Mouse (Mus musculus): Measurements from ENCODE around the gene Srarp. TPM values are rescaled to one million over a fixed set of nuclear protein-coding genes. Genes with fewer than 3 reads are reported as not detected.
A peak's percentile ranks its signal among the peaks of the same experiment; 100 is the strongest.

Srarp gene
- total and polyA plus RNA-seq, 3 experiments = 0.94 to 2.2 (median 1.6) TPM

DNA sequence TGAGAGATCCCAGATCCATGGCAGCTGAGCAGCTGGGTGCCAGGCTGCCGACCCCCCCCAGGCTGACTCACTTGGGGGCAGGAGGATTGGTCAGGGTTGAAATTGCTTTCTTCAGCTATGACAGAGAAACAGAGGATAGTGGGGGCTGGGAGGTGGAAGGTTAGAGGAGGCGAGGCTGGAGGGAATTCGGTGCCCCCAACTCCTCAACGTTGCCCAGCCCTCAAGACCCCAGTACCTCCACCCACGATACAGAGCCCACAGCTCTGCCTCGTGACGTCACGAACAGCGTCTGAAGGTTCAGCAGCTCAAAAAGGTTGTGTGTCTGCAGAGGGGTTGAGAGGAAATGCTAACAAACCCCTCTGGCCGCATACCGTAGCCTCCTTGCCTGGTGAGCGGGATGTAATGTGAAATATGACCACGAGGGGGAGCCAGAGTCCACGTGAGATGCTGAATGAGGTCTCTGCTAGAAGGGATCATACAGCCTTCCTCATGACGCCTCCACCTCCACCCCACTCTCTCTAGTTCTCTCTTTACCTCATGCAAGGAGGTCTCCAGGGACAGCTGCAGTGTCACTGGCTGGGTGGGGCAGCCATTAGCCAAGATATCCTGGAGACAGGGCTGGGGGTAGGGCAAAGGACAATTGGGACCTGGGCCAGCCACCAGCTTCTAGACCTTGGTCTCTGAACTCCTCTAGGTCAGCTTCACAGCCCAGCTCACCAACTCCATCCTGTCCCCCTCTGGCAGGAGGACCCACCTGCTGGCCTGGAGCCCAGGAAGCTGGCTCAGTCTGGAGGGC, 31.2 kb downstream of the Srarp start:
- Histone ChIP-seq H3K79me2 (replicated peaks; ENCODE audit: control insufficient read depth, insufficient read depth, low read length) (no peaks in the 10 kb centered on the region), H3K27ac (no peak overlapping the region), H3K4me3 (no peak overlapping the region), H3K36me3 (ENCODE audit: control insufficient read depth, insufficient read depth, low read length) (no peaks in the 10 kb centered on the region), H3K27me3 (ENCODE audit: control insufficient read depth, insufficient read depth, low read length) (no peaks in the 10 kb centered on the region), H3K9ac (ENCODE audit: low read depth, low read length) (no peak overlapping the region), H3K4me1 (ENCODE audit: control insufficient read depth, insufficient read depth, low read length) (peaks cover 2% of the 10 kb centered on the region; the same call in 1 of the 2 replicates)
- 10% methylated on average over 15 of the region's 15 CpGs for WGBS
- DNase-seq = peak; percentile 82 to 91
- intact Hi-C loops (cut with DNase I) = loop anchor here (1.0 to 2.0 kb wide), 3 partner anchors 26 to 171 kb away; no protein-coding TSS in a partner anchor
- TF ChIP-seq EP300 (IDR thresholded peaks at IDR 0.05; ENCODE audit: insufficient read depth, low read depth, low read length) (peak; percentile 97), CTCF (IDR thresholded peaks at IDR 0.05) (peak; percentile 100), POLR2A (IDR thresholded peaks at IDR 0.05; ENCODE audit: insufficient read depth, low read depth, low read length) (no peak)

DNA sequence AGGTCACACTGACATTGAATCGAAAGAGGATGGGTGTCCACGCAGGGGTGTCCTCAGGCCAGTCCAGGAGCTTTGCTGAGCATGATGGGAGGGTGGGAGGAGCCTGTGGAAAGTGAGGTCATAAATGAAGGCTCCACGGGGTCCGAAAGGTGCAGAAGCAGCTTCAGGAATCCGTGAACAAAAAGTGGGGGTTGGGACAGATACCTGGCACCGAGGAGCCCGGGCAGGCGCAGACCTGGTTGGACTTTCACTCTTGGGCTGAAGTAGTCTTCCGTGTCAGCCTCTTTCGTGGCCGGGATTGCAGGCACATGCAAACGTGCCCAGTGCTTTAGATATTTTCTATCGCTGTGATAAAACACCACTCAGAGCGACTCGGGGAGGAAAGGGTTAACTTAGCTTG, 35.7 kb downstream of the Srarp start:
- intact Hi-C loops (cut with DNase I) = no loop called here
- Histone ChIP-seq H3K27me3 (ENCODE audit: control insufficient read depth, insufficient read depth, low read length) (no peaks in the 10 kb centered on the region), H3K9ac (ENCODE audit: low read depth, low read length) (no peak overlapping the region), H3K4me1 (ENCODE audit: control insufficient read depth, insufficient read depth, low read length) (peaks cover 1% of the 10 kb centered on the region; the same call in 1 of the 2 replicates), H3K79me2 (replicated peaks; ENCODE audit: control insufficient read depth, insufficient read depth, low read length) (no peaks in the 10 kb centered on the region), H3K4me3 (no peak overlapping the region), H3K36me3 (ENCODE audit: control insufficient read depth, insufficient read depth, low read length) (no peaks in the 10 kb centered on the region), H3K27ac (no peak overlapping the region)
- DNase-seq = no peak
- TF ChIP-seq CTCF (IDR thresholded peaks at IDR 0.05) (no peak), EP300 (IDR thresholded peaks at IDR 0.05; ENCODE audit: insufficient read depth, low read depth, low read length) (no peak), POLR2A (IDR thresholded peaks at IDR 0.05; ENCODE audit: insufficient read depth, low read depth, low read length) (no peak)
- 84% methylated on average over 15 of the region's 15 CpGs for WGBS

DNA sequence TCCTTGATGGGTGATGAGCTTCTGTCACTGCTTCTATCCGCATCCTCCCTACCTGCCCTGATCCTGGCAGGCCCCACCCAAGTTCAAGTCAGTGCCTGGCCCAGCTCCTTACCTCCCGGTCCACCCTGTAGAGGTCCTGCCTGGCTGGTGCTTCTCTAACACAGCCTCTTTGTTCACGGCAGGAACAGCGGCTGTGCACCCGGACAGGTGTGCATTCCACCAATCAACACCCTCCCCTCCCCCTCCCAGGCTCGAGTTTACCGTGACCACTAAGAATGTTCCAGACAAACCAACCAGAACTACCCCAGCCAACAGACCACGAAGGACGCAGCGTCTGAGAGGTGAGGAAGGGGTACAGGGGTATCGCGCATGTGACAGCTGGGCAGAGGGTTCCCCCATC, 37.4 kb downstream of the Srarp start, which contains the start of gene Clcnka:
Gene Clcnka (minus strand): TSS at position 180 of the 400 bp plus-strand sequence.
- Histone ChIP-seq H3K79me2 (replicated peaks; ENCODE audit: control insufficient read depth, insufficient read depth, low read length) (no peaks in the 10 kb centered on the region), H3K4me1 (ENCODE audit: control insufficient read depth, insufficient read depth, low read length) (no peaks in the 10 kb centered on the region), H3K27ac (no peak within 1 kb of the TSS), H3K27me3 (ENCODE audit: control insufficient read depth, insufficient read depth, low read length) (no peaks in the 10 kb centered on the region), H3K9ac (ENCODE audit: low read depth, low read length) (no peak within 1 kb of the TSS), H3K4me3 (no peak within 1 kb of the TSS), H3K36me3 (ENCODE audit: control insufficient read depth, insufficient read depth, low read length) (no peaks in the 10 kb centered on the region)
- DNase-seq = no peak
- 53% methylated on average over 12 of the region's 12 CpGs for WGBS
- intact Hi-C loops (cut with DNase I) = no loop called here
- TF ChIP-seq CTCF (IDR thresholded peaks at IDR 0.05) = no peak
- no peak for TF ChIP-seq POLR2A (IDR thresholded peaks at IDR 0.05; ENCODE audit: insufficient read depth, low read depth, low read length)
- no peak for TF ChIP-seq EP300 (IDR thresholded peaks at IDR 0.05; ENCODE audit: insufficient read depth, low read depth, low read length)

DNA sequence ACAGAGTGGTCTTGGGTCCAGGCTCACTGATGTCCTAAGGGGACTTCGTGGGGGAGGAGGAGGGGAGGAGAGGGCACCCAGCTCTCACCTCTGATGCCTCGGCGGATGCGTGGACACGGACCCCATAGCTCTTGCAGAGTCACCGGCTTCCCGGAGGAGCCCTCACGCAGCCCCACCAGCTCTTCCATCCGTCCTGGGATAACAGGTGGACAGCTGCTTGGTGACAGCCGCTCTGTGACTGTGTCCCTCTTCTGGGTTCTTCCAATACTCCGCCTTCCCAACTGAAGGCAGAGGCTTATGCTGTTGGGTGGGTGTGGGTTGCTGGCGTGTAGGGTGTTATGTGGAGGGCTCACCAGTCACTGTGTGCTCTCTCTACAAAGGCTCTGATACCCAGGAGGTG, 38.0 kb downstream of the Srarp start:
- no peaks in the 10 kb centered on the region for H3K36me3 ChIP-seq (ENCODE audit: control insufficient read depth, insufficient read depth, low read length)
- intact Hi-C loops (cut with DNase I) = no loop called here

DNA sequence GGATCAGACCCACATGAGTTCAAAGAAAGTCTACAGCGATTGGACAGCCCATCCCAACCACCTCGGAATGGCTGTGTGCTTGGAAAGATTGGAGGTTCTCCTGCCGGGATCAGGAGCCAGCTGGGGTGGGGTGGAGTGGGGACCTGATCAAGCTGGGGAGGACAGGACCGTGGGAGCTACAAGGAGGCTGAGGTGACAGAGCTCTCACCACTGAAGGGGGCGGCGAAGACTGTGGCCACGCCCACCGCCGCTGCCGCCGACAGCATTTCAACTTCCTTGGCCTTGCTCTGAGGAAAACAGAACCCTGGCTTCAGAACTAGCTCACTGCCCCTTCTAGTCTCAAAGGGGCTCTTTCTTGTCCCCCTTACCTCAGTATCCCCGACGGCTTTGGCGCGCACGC, 41.2 kb downstream of the Srarp start:
- H3K4me3 ChIP-seq = no peak overlapping the region
- WGBS = 24% methylated on average over 16 of the region's 16 CpGs
- intact Hi-C loops (cut with DNase I) = no loop called here
- no peak for DNase-seq
- no peak overlapping the region for H3K27ac ChIP-seq
- no peaks in the 10 kb centered on the region for H3K27me3 ChIP-seq (ENCODE audit: control insufficient read depth, insufficient read depth, low read length)
- no peaks in the 10 kb centered on the region for H3K4me1 ChIP-seq (ENCODE audit: control insufficient read depth, insufficient read depth, low read length)
- no peak for TF ChIP-seq POLR2A (IDR thresholded peaks at IDR 0.05; ENCODE audit: insufficient read depth, low read depth, low read length)
- no peak for TF ChIP-seq CTCF (IDR thresholded peaks at IDR 0.05)
- no peak for TF ChIP-seq EP300 (IDR thresholded peaks at IDR 0.05; ENCODE audit: insufficient read depth, low read depth, low read length)
- no peaks in the 10 kb centered on the region for H3K36me3 ChIP-seq (ENCODE audit: control insufficient read depth, insufficient read depth, low read length)
- H3K79me2 ChIP-seq (replicated peaks; ENCODE audit: control insufficient read depth, insufficient read depth, low read length) = no peaks in the 10 kb centered on the region
- H3K9ac ChIP-seq (ENCODE audit: low read depth, low read length) = no peak overlapping the region

More for the DNA sequence above, 38.0 kb downstream of the Srarp start:
- 72% methylated on average over 12 of the region's 12 CpGs for WGBS
- Histone ChIP-seq H3K79me2 (replicated peaks; ENCODE audit: control insufficient read depth, insufficient read depth, low read length) (no peaks in the 10 kb centered on the region), H3K4me1 (ENCODE audit: control insufficient read depth, insufficient read depth, low read length) (no peaks in the 10 kb centered on the region), H3K4me3 (no peak overlapping the region), H3K27me3 (ENCODE audit: control insufficient read depth, insufficient read depth, low read length) (no peaks in the 10 kb centered on the region), H3K9ac (ENCODE audit: low read depth, low read length) (no peak overlapping the region), H3K27ac (no peak overlapping the region)
- TF ChIP-seq CTCF (IDR thresholded peaks at IDR 0.05) (no peak), EP300 (IDR thresholded peaks at IDR 0.05; ENCODE audit: insufficient read depth, low read depth, low read length) (no peak), POLR2A (IDR thresholded peaks at IDR 0.05; ENCODE audit: insufficient read depth, low read depth, low read length) (no peak)
- no peak for DNase-seq

DNA sequence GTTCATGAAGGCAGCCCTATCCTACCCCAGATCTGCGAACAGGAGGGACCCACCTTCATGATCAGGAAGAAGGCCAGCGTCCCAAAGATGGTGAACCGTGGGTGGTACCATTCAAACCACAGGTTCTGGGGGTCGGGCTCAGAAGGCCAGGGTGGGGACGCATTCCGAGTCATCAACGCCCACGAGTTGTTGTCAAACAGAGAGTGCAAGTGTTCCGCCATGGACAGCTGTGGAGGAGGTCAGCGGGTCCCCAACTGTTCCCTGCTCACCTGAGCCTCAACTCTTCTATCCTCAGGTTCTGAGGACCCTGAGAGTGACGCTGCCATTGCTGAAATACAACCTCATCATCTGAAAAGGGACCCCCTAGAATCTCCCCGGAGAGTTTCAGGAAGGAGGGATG, 44.6 kb downstream of the Srarp start:
- H3K4me1 ChIP-seq (ENCODE audit: control insufficient read depth, insufficient read depth, low read length) = no peaks in the 10 kb centered on the region
- no peak for TF ChIP-seq EP300 (IDR thresholded peaks at IDR 0.05; ENCODE audit: insufficient read depth, low read depth, low read length)
- TF ChIP-seq POLR2A (IDR thresholded peaks at IDR 0.05; ENCODE audit: insufficient read depth, low read depth, low read length) = no peak
- no peak for TF ChIP-seq CTCF (IDR thresholded peaks at IDR 0.05)
- no peak overlapping the region for H3K4me3 ChIP-seq
- H3K79me2 ChIP-seq (replicated peaks; ENCODE audit: control insufficient read depth, insufficient read depth, low read length) = no peaks in the 10 kb centered on the region
- H3K27ac ChIP-seq = no peak overlapping the region
- intact Hi-C loops (cut with DNase I) = no loop called here
- H3K27me3 ChIP-seq (ENCODE audit: control insufficient read depth, insufficient read depth, low read length) = no peaks in the 10 kb centered on the region
- H3K36me3 ChIP-seq (ENCODE audit: control insufficient read depth, insufficient read depth, low read length) = no peaks in the 10 kb centered on the region
- WGBS = 80% methylated on average over 12 of the region's 12 CpGs
- H3K9ac ChIP-seq (ENCODE audit: low read depth, low read length) = no peak overlapping the region
- no peak for DNase-seq

Measured in heart, adult 2 months (tissue).